10 mouse cellular contexts compared by ENCODE assay signal in genomic region chr7:25683474-25684180, GRCm38 (mm10). TPM values are rescaled to one million over a fixed set of nuclear protein-coding genes. Genes with fewer than 3 reads are reported as not detected.
DNase-seq lines count a peak whose midpoint lies in the region; ATAC-seq lines count a peak whose summit lies in the region.
"Had no signal": no experiment of that assay in that cellular context is flagged by ENCODE, and none has a peak within 500 bp of the region (broad histone marks: within the 10 kb centered on the region; RNA-seq: fewer than 3 reads in every experiment).

No protein-coding gene starts in this region.

- no peak for ATAC-seq in erythroblast, adult 5-6 weeks (replicated peaks; ENCODE audit: low FRiP score, poor library complexity, severe bottlenecking)
- ATAC-seq in common myeloid progenitor, adult 5-6 weeks (replicated peaks; ENCODE audit: low read depth, poor library complexity, severe bottlenecking): peak; percentile 37
- ATAC-seq in liver, embryonic 15.5 days (ENCODE audit: insufficient read depth): no peak; the same call in 1 of the 2 replicates
- no peak for ATAC-seq in forebrain, embryonic 13.5 days

- peak overlapping the region; percentile 97 for H3K27ac ChIP-seq in liver, embryonic 15.5 days (replicated peaks)
- H3K27ac ChIP-seq in forebrain, embryonic 13.5 days: no peak overlapping the region
- H3K27ac ChIP-seq: neural tube, embryonic 12.5 days had no signal

- H3K9me3 ChIP-seq in erythroblast, embryonic 14.5 days (ENCODE audit: control insufficient read depth, low read length): no peaks in the 10 kb centered on the region
- no peaks in the 10 kb centered on the region for H3K9me3 ChIP-seq in liver, embryonic 15.5 days (replicated peaks)
- no peaks in the 10 kb centered on the region for H3K9me3 ChIP-seq in forebrain, embryonic 13.5 days (replicated peaks)
- H3K9me3 ChIP-seq: neural tube, embryonic 12.5 days had no signal

- H3K4me1 ChIP-seq in erythroblast, embryonic 14.5 days (ENCODE audit: control insufficient read depth): peaks cover 94% of the 10 kb centered on the region
- peaks cover 96% of the 10 kb centered on the region for H3K4me1 ChIP-seq in liver, embryonic 15.5 days (replicated peaks)
- H3K4me1 ChIP-seq in forebrain, embryonic 13.5 days: peaks cover 42% of the 10 kb centered on the region

- peak overlapping the region; percentile 18 for H3K4me3 ChIP-seq in erythroblast, embryonic 14.5 days (replicated peaks)
- 0 out of 2 replicates have a peak overlapping the region, but pooled peaks have one; percentile 6 for H3K4me3 ChIP-seq in liver, embryonic 15.5 days (replicated peaks)
- H3K4me3 ChIP-seq in forebrain, embryonic 13.5 days: no peak overlapping the region
- H3K4me3 ChIP-seq: neural tube, embryonic 12.5 days had no signal

- peak overlapping the region; percentile 46 for H3K4me2 ChIP-seq in liver, embryonic 15.5 days
- H3K4me2 ChIP-seq in forebrain, embryonic 13.5 days: no peak overlapping the region
- H3K4me2 ChIP-seq: neural tube, embryonic 12.5 days had no signal

- WGBS in liver, embryonic 15.5 days (ENCODE audit: insufficient replicate concordance): 10% methylated on average over 7 of the region's 7 CpGs
- WGBS in forebrain, embryonic 13.5 days: 79% methylated on average over 7 of the region's 7 CpGs

- no peaks in the 10 kb centered on the region; the same call in 1 of the 2 replicates for H3K27me3 ChIP-seq in erythroblast, embryonic 14.5 days (ENCODE audit: control insufficient read depth)
- no peaks in the 10 kb centered on the region for H3K27me3 ChIP-seq in liver, embryonic 15.5 days
- peaks cover 47% of the 10 kb centered on the region for H3K27me3 ChIP-seq in forebrain, embryonic 13.5 days

- H3K9ac ChIP-seq in liver, embryonic 15.5 days: 0 out of 2 replicates have a peak overlapping the region, but pooled peaks have one; percentile 10
- H3K9ac ChIP-seq in forebrain, embryonic 13.5 days: no peak overlapping the region
- H3K9ac ChIP-seq: neural tube, embryonic 12.5 days had no signal

- DNase-seq in spleen, postnatal 36 days (ENCODE audit: low spot score in 2 of 2): peak; percentile 85 to 89
- DNase-seq in gastrocnemius, adult 8-10 months (ENCODE audit: low spot score in 2 of 2): no peak
- DNase-seq in embryo, embryonic 10.5 days (ENCODE audit: low spot score): no peak
- DNase-seq: left cerebral cortex, postnatal 4 days had no signal

- H3K36me3 ChIP-seq in erythroblast, embryonic 14.5 days (ENCODE audit: control insufficient read depth): peaks cover 39% of the 10 kb centered on the region
- H3K36me3 ChIP-seq in liver, embryonic 15.5 days (replicated peaks): no peaks in the 10 kb centered on the region
- H3K36me3 ChIP-seq in forebrain, embryonic 13.5 days (ENCODE audit: poor library complexity, severe bottlenecking): peaks cover 14% of the 10 kb centered on the region
- H3K36me3 ChIP-seq: neural tube, embryonic 12.5 days had no signal

RNA-seq across cellular contexts. Expression of gene B9d2, which starts 3.0 kb away (rescaled TPM):
- polyA plus RNA-seq in erythroblast, embryonic 14.5 days (2012): 4.8 and 8.3 TPM in 2 replicates
- total RNA-seq in erythroblast, adult 5-6 weeks (2015; ENCODE audit: low replicate concordance): 7.5 and 8.1 TPM in 2 replicates
- total RNA-seq in erythroblast, adult 5-6 weeks (2017; ENCODE audit: low replicate concordance): 0.60 and 5.6 TPM in 2 replicates
- total RNA-seq in common myeloid progenitor, adult 5-6 weeks (2017): 39.3 and 60.3 TPM in 2 replicates
- polyA plus RNA-seq in liver, embryonic 15.5 days (2015; fragmentation: Nextera tagmentation; extraction: Ambion mirVana): 19.9 and 23.2 TPM in 2 replicates
- polyA plus RNA-seq in forebrain, embryonic 13.5 days (2015; fragmentation: Nextera tagmentation; extraction: Ambion mirVana): 40.2 and 48.4 TPM in 2 replicates
- total RNA-seq in gastrocnemius, adult 8-10 months (2022): 10 to 100 TPM in 1 of 4 experiments, 1 to 10 TPM in 3; 6.6 to 10.6 (median 6.8) TPM

RNA-seq across cellular contexts. Expression of gene Tgfb1, which starts 3.2 kb away (rescaled TPM):
- polyA plus RNA-seq in erythroblast, embryonic 14.5 days (2012): 21.9 and 23.6 TPM in 2 replicates
- 64.9 and 68.1 TPM in 2 replicates for total RNA-seq in erythroblast, adult 5-6 weeks (2015; ENCODE audit: low replicate concordance)
- 11.2 and 12.0 TPM in 2 replicates for total RNA-seq in erythroblast, adult 5-6 weeks (2017; ENCODE audit: low replicate concordance)
- total RNA-seq in common myeloid progenitor, adult 5-6 weeks (2017): 47.9 and 84.6 TPM in 2 replicates
- polyA plus RNA-seq in liver, embryonic 15.5 days (2015; fragmentation: Nextera tagmentation; extraction: Ambion mirVana): 5.0 and 6.0 TPM in 2 replicates
- polyA plus RNA-seq in forebrain, embryonic 13.5 days (2015; fragmentation: Nextera tagmentation; extraction: Ambion mirVana): 0.34 and 0.52 TPM in 2 replicates
- 1 to 10 TPM; 2.1 to 4.7 (median 3.9) TPM for total RNA-seq in gastrocnemius, adult 8-10 months (2022)

RNA-seq across cellular contexts. Expression of gene Tmem91, which starts 8.7 kb away (rescaled TPM):
- 0.01 and 0.11 TPM in 2 replicates for polyA plus RNA-seq in erythroblast, embryonic 14.5 days (2012)
- total RNA-seq in erythroblast, adult 5-6 weeks (2015; ENCODE audit: low replicate concordance): 0.96 TPM in 1 of 2 replicates, not detected in the other
- 0.09 TPM in 1 of 2 replicates, not detected in the other for total RNA-seq in erythroblast, adult 5-6 weeks (2017; ENCODE audit: low replicate concordance)
- 0.46 and 0.87 TPM in 2 replicates for total RNA-seq in common myeloid progenitor, adult 5-6 weeks (2017)
- 0.96 and 1.0 TPM in 2 replicates for polyA plus RNA-seq in liver, embryonic 15.5 days (2015; fragmentation: Nextera tagmentation; extraction: Ambion mirVana)
- polyA plus RNA-seq in forebrain, embryonic 13.5 days (2015; fragmentation: Nextera tagmentation; extraction: Ambion mirVana): 5.2 and 7.5 TPM in 2 replicates
- total RNA-seq in gastrocnemius, adult 8-10 months (2022): not detected

RNA-seq across cellular contexts. Expression of gene Exosc5, which starts 24.7 kb away (rescaled TPM):
- polyA plus RNA-seq in erythroblast, embryonic 14.5 days (2012): 11.8 and 15.6 TPM in 2 replicates
- total RNA-seq in erythroblast, adult 5-6 weeks (2015; ENCODE audit: low replicate concordance): 5.4 and 13.8 TPM in 2 replicates
- total RNA-seq in erythroblast, adult 5-6 weeks (2017; ENCODE audit: low replicate concordance): 3.6 and 10.1 TPM in 2 replicates
- total RNA-seq in common myeloid progenitor, adult 5-6 weeks (2017): 55.1 and 57.4 TPM in 2 replicates
- polyA plus RNA-seq in liver, embryonic 15.5 days (2015; fragmentation: Nextera tagmentation; extraction: Ambion mirVana): 46.1 and 50.8 TPM in 2 replicates
- 54.0 and 55.2 TPM in 2 replicates for polyA plus RNA-seq in forebrain, embryonic 13.5 days (2015; fragmentation: Nextera tagmentation; extraction: Ambion mirVana)
- total RNA-seq in gastrocnemius, adult 8-10 months (2022): 10 to 100 TPM; 24.3 to 32.8 (median 27.2) TPM

RNA-seq across cellular contexts. Expression of gene Bckdha, which starts 24.8 kb away (rescaled TPM):
- 2.4 and 3.2 TPM in 2 replicates for polyA plus RNA-seq in erythroblast, embryonic 14.5 days (2012)
- total RNA-seq in erythroblast, adult 5-6 weeks (2015; ENCODE audit: low replicate concordance): 2.5 and 17.9 TPM in 2 replicates
- total RNA-seq in erythroblast, adult 5-6 weeks (2017; ENCODE audit: low replicate concordance): 4.3 and 5.2 TPM in 2 replicates
- 41.1 and 43.8 TPM in 2 replicates for total RNA-seq in common myeloid progenitor, adult 5-6 weeks (2017)
- polyA plus RNA-seq in liver, embryonic 15.5 days (2015; fragmentation: Nextera tagmentation; extraction: Ambion mirVana): 30.2 and 39.3 TPM in 2 replicates
- 48.1 and 49.0 TPM in 2 replicates for polyA plus RNA-seq in forebrain, embryonic 13.5 days (2015; fragmentation: Nextera tagmentation; extraction: Ambion mirVana)
- total RNA-seq in gastrocnemius, adult 8-10 months (2022): 100 to 1,000 TPM; 116 to 140 (median 128) TPM

Comparison
In these comparisons a context has a peak if more than half of its experiments do, and no peak if none do; other contexts are left out.
1. DNase-seq: peak in spleen, postnatal 36 days (2 of 2); none in gastrocnemius, adult 8-10 months (0 of 2) and embryo, embryonic 10.5 days (single experiment).